Mouse (Mus musculus) limb, embryonic 15.5 days (tissue): ENCODE measurements around the gene Stat1. TPM values are rescaled to one million over a fixed set of nuclear protein-coding genes. Genes with fewer than 3 reads are reported as not detected.

Experiments used
- ATAC-seq: fragments of 200-750 bp; cut with Nextera tagmentation; 2 replicates; pipeline ENCODE4 v1.8.0; 2017; ENCODE audit warnings: low read depth, moderate TSS enrichment; ENCODE audit not compliant: insufficient number of reproducible peaks, low FRiP score, low TSS enrichment
- H3K27ac ChIP-seq: fragments of 300-500 bp; sonication (generic); 2 replicates; pipeline ENCODE4 v1.5.1; 2015; ENCODE audit warnings: moderate library complexity, mild to moderate bottlenecking, inconsistent platforms
- H3K27me3 ChIP-seq: fragments of 300-500 bp; sonication (generic); 2 replicates; pipeline ENCODE4 v1.6.1; 2015; ENCODE audit warnings: inconsistent platforms
- H3K36me3 ChIP-seq: fragments of 300-500 bp; sonication (generic); 2 replicates; pipeline ENCODE4 v1.6.1; 2015; ENCODE audit warnings: inconsistent platforms
- H3K4me1 ChIP-seq: fragments of 300-500 bp; sonication (generic); 2 replicates; pipeline ENCODE4 v1.6.1; 2015; ENCODE audit warnings: inconsistent platforms
- H3K4me2 ChIP-seq: fragments of 300-500 bp; sonication (generic); 2 replicates; pipeline ENCODE4 v1.6.1; 2015; ENCODE audit warnings: mild to moderate bottlenecking, inconsistent platforms
- H3K4me3 ChIP-seq: fragments of 300-500 bp; sonication (generic); 2 replicates; pipeline ENCODE4 v1.5.1; 2015; ENCODE audit warnings: mild to moderate bottlenecking, inconsistent platforms
- H3K9ac ChIP-seq: fragments of 300-500 bp; sonication (generic); 2 replicates; pipeline ENCODE4 v1.6.1; 2015; ENCODE audit warnings: inconsistent platforms
- H3K9me3 ChIP-seq: fragments of 300-500 bp; sonication (generic); 2 replicates; pipeline ENCODE4 v1.6.1; 2016; ENCODE audit warnings: inconsistent platforms
- WGBS: fragments of 180-500 bp; shearing (Covaris S2); methylation state at CpG from one replicate; pipeline ENCODE4 v1.1.7; 2015; 5-methylcytosine and 5-hydroxymethylcytosine counted together
- polyA plus RNA-seq: library from polyadenylated mRNA; unstranded; fragments of >200 nt; fragmentation: Nextera tagmentation; extraction: Ambion mirVana; gene quantifications from 2 replicates; pipeline ENCODE4 v1.2.1, GENCODE M21; 2015

The Stat1 gene
- polyA plus RNA-seq, 1 experiment from 2014 or later: 22.5 TPM

- H3K9me3 ChIP-seq: no peaks in the 10 kb centered on the region
- peak overlapping the region; percentile 48 for H3K9ac ChIP-seq
- H3K4me3 ChIP-seq: peak overlapping the region; percentile 39
- H3K4me2 ChIP-seq: peak overlapping the region; percentile 59
- WGBS: 25% methylated on average over 7 of the region's 7 CpGs
- H3K36me3 ChIP-seq: no peaks in the 10 kb centered on the region
- peak overlapping the region; percentile 85 for H3K27ac ChIP-seq
- ATAC-seq: peak; percentile 30; the same call in 1 of the 2 replicates
- peaks cover 7% of the 10 kb centered on the region for H3K4me1 ChIP-seq
- H3K27me3 ChIP-seq: no peaks in the 10 kb centered on the region
Measured at GRCm38 (mm10) chr1:52113067-52113665, 6.1 kb upstream of the Stat1 start.

GRCm38 (mm10) chr1:52113666-52114069 is 5.6 kb upstream of the Stat1 start:
- Histone ChIP-seq H3K4me3 (peak overlapping the region; percentile 39), H3K27ac (peak overlapping the region; percentile 85), H3K4me2 (peak overlapping the region; percentile 59), H3K9ac (peak overlapping the region; percentile 48), H3K9me3 (no peaks in the 10 kb centered on the region), H3K4me1 (peaks cover 9% of the 10 kb centered on the region), H3K27me3 (no peaks in the 10 kb centered on the region), H3K36me3 (no peaks in the 10 kb centered on the region)
- ATAC-seq: peak; percentile 91
- WGBS: under 1% methylated on average over 32 of the region's 32 CpGs

- 75% methylated on average over 3 of the region's 3 CpGs for WGBS
- no peaks in the 10 kb centered on the region for H3K9me3 ChIP-seq
- H3K27ac ChIP-seq: no peak overlapping the region
Measured at GRCm38 (mm10) chr1:52116441-52116840, 2.8 kb upstream of the Stat1 start.

GRCm38 (mm10) chr1:52117777-52118176 is 1.5 kb upstream of the Stat1 start:
- WGBS: 80% methylated on average over 1 of the region's 1 CpGs
- peaks cover 9% of the 10 kb centered on the region for H3K4me1 ChIP-seq
- no peak overlapping the region for H3K9ac ChIP-seq
- no peak for ATAC-seq
- H3K27me3 ChIP-seq: no peaks in the 10 kb centered on the region
- H3K4me3 ChIP-seq: no peak overlapping the region
- no peak overlapping the region for H3K4me2 ChIP-seq
- no peaks in the 10 kb centered on the region for H3K36me3 ChIP-seq
- no peaks in the 10 kb centered on the region for H3K9me3 ChIP-seq
- H3K27ac ChIP-seq: no peak overlapping the region

More at GRCm38 (mm10) chr1:52116441-52116840, 2.8 kb upstream of the Stat1 start:
- H3K4me2 ChIP-seq: no peak overlapping the region
- H3K36me3 ChIP-seq: no peaks in the 10 kb centered on the region
- ATAC-seq: no peak
- H3K27me3 ChIP-seq: no peaks in the 10 kb centered on the region
- no peak overlapping the region for H3K4me3 ChIP-seq
- peaks cover 11% of the 10 kb centered on the region for H3K4me1 ChIP-seq
- no peak overlapping the region for H3K9ac ChIP-seq

- Histone ChIP-seq H3K27me3 (no peaks in the 10 kb centered on the region), H3K36me3 (peaks cover under 1% of the 10 kb centered on the region), H3K9ac (peak overlapping the region; percentile 54), H3K4me1 (0 out of 2 replicates have a peak, but pooled peaks cover 4% of the 10 kb centered on the region), H3K9me3 (no peaks in the 10 kb centered on the region), H3K27ac (peak overlapping the region; percentile 69), H3K4me2 (peak overlapping the region; percentile 67), H3K4me3 (peak overlapping the region; percentile 72)
- no peak for ATAC-seq
- WGBS: under 1% methylated on average over 20 of the region's 20 CpGs
Measured at GRCm38 (mm10) chr1:52119691-52120090, 451 bp downstream of the Stat1 start.

- WGBS: 34% methylated on average over 10 of the region's 10 CpGs
- H3K36me3 ChIP-seq: peaks cover 4% of the 10 kb centered on the region
Measured at GRCm38 (mm10) chr1:52120191-52120590, 951 bp downstream of the Stat1 start.

GRCm38 (mm10) chr1:52121052-52121451 is 1.8 kb downstream of the Stat1 start:
- Histone ChIP-seq H3K4me2 (no peak overlapping the region), H3K27ac (no peak overlapping the region), H3K27me3 (no peaks in the 10 kb centered on the region), H3K4me1 (0 out of 2 replicates have a peak, but pooled peaks cover 4% of the 10 kb centered on the region), H3K36me3 (peaks cover 9% of the 10 kb centered on the region), H3K9me3 (no peaks in the 10 kb centered on the region), H3K9ac (no peak overlapping the region), H3K4me3 (no peak overlapping the region)
- no peak for ATAC-seq
- WGBS: 92% methylated on average over 3 of the region's 3 CpGs

More at GRCm38 (mm10) chr1:52120191-52120590, 951 bp downstream of the Stat1 start:
- no peaks in the 10 kb centered on the region for H3K9me3 ChIP-seq
- H3K4me2 ChIP-seq: peak overlapping the region; percentile 67
- no peak overlapping the region for H3K27ac ChIP-seq
- peak overlapping the region; percentile 72 for H3K4me3 ChIP-seq
- ATAC-seq: no peak
- H3K9ac ChIP-seq: no peak overlapping the region
- 0 out of 2 replicates have a peak, but pooled peaks cover 4% of the 10 kb centered on the region for H3K4me1 ChIP-seq
- no peaks in the 10 kb centered on the region for H3K27me3 ChIP-seq

GRCm38 (mm10) chr1:52124818-52125217 is 5.6 kb downstream of the Stat1 start:
- H3K27me3 ChIP-seq: no peaks in the 10 kb centered on the region
- no peaks in the 10 kb centered on the region for H3K9me3 ChIP-seq
- no peak overlapping the region for H3K27ac ChIP-seq
- no peak overlapping the region for H3K9ac ChIP-seq
- no peak overlapping the region for H3K4me2 ChIP-seq
- no peaks in the 10 kb centered on the region for H3K4me1 ChIP-seq
- no peak overlapping the region for H3K4me3 ChIP-seq
- ATAC-seq: no peak
- WGBS: 62% methylated on average over 3 of the region's 3 CpGs
- H3K36me3 ChIP-seq: peaks cover 22% of the 10 kb centered on the region

GRCm38 (mm10) chr1:52127350-52127749 is 8.1 kb downstream of the Stat1 start:
- no peak for ATAC-seq
- Histone ChIP-seq H3K9ac (no peak overlapping the region), H3K9me3 (no peaks in the 10 kb centered on the region), H3K4me3 (no peak overlapping the region), H3K4me1 (no peaks in the 10 kb centered on the region), H3K4me2 (no peak overlapping the region), H3K27ac (no peak overlapping the region), H3K27me3 (no peaks in the 10 kb centered on the region), H3K36me3 (peaks cover 22% of the 10 kb centered on the region)
- 89% methylated on average over 6 of the region's 6 CpGs for WGBS

- no peaks in the 10 kb centered on the region for H3K4me1 ChIP-seq
- WGBS: 59% methylated on average over 6 of the region's 6 CpGs
- peaks cover 20% of the 10 kb centered on the region for H3K36me3 ChIP-seq
- H3K4me3 ChIP-seq: no peak overlapping the region
- H3K27ac ChIP-seq: no peak overlapping the region
- no peak for ATAC-seq
- H3K9me3 ChIP-seq: no peaks in the 10 kb centered on the region
- no peak overlapping the region for H3K9ac ChIP-seq
- no peaks in the 10 kb centered on the region for H3K27me3 ChIP-seq
- no peak overlapping the region for H3K4me2 ChIP-seq
Measured at GRCm38 (mm10) chr1:52129794-52130193, 10.6 kb downstream of the Stat1 start.

- no peaks in the 10 kb centered on the region for H3K27me3 ChIP-seq
- no peak overlapping the region for H3K9ac ChIP-seq
- peaks cover 7% of the 10 kb centered on the region for H3K36me3 ChIP-seq
- H3K4me1 ChIP-seq: no peaks in the 10 kb centered on the region
- H3K9me3 ChIP-seq: no peaks in the 10 kb centered on the region
- no peak overlapping the region for H3K4me2 ChIP-seq
- ATAC-seq: no peak
- no peak overlapping the region for H3K27ac ChIP-seq
- H3K4me3 ChIP-seq: no peak overlapping the region
- 64% methylated on average over 11 of the region's 11 CpGs for whole genome bisulfite sequencing
Measured at GRCm38 (mm10) chr1:52131787-52132377, 12.6 kb downstream of the Stat1 start.

- WGBS: 80% methylated on average over 8 of the region's 8 CpGs
- Histone ChIP-seq H3K9ac (no peak overlapping the region), H3K36me3 (peaks cover 10% of the 10 kb centered on the region), H3K27ac (no peak overlapping the region), H3K4me2 (no peak overlapping the region), H3K9me3 (no peaks in the 10 kb centered on the region), H3K4me1 (no peaks in the 10 kb centered on the region), H3K4me3 (no peak overlapping the region), H3K27me3 (no peaks in the 10 kb centered on the region)
- ATAC-seq: no peak
Measured at GRCm38 (mm10) chr1:52133254-52133653, 14.0 kb downstream of the Stat1 start.
